Comparison of ENCODE assay signal across 8 mouse cellular contexts in the genomic region with DNA sequence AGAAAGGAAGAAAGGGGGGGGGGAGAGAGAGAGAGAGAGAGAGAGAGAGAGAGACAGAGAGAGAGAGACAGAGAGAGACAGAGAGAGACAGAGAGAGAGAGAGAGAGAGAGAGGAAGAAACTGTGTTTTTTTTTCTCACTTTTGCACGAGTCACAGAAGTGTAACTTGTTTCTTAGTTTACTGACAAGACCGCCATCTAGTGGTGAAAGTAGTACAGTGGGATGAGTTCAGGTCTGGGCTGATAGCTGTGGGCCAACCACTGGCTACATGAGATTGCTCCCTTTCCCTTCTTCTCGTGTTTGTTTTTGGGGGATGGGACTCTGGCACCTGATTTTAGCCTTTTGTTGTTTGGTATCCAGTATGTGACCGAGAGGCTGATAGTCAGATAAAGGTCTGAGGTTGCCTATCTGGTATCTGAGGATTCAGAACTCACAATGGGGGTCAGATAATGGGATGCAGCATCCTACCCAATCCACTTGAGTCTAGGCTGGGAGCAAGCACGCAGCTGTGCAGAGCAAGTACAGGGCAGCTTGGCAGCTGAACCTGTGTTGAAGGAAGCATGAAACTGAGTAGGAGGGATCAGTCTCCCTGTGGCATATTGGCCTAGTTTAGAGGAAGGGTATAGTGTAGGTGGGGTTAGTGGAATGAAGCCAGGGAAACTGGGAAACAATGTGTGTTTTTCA. TPM values are rescaled to one million over a fixed set of nuclear protein-coding genes. Genes with fewer than 3 reads are reported as not detected.
A peak's percentile ranks its signal among the peaks of the same experiment; 100 is the strongest.
DNase-seq lines count a peak whose midpoint lies in the region; ATAC-seq lines count a peak whose summit lies in the region.

No protein-coding gene starts in this region.

- H3K4me1 ChIP-seq in forebrain, embryonic 11.5 days (replicated peaks; ENCODE audit: control insufficient read depth, insufficient read depth, low read length) = no peaks in the 10 kb centered on the region
- H3K4me1 ChIP-seq in forebrain, embryonic 10.5 days = no peaks in the 10 kb centered on the region
- no peaks in the 10 kb centered on the region for H3K4me1 ChIP-seq in heart, embryonic 11.5 days (ENCODE audit: control insufficient read depth, insufficient read depth, low read length)

- H3K4me3 ChIP-seq in forebrain, embryonic 11.5 days (ENCODE audit: low read depth, low read length) = no peak overlapping the region
- no peak overlapping the region for H3K4me3 ChIP-seq in forebrain, embryonic 10.5 days
- H3K4me3 ChIP-seq in heart, embryonic 11.5 days (ENCODE audit: low read depth, low read length) = no peak overlapping the region

- H3K9ac ChIP-seq in forebrain, embryonic 11.5 days (ENCODE audit: low read length) = no peak overlapping the region
- H3K9ac ChIP-seq in heart, embryonic 11.5 days (ENCODE audit: low read depth, low read length) = no peak overlapping the region

- H3K27me3 ChIP-seq in forebrain, embryonic 11.5 days (ENCODE audit: control insufficient read depth, insufficient read depth, low read length) = no peaks in the 10 kb centered on the region
- H3K27me3 ChIP-seq in forebrain, embryonic 10.5 days (ENCODE audit: poor library complexity, severe bottlenecking) = no peaks in the 10 kb centered on the region
- H3K27me3 ChIP-seq in heart, embryonic 11.5 days (ENCODE audit: control insufficient read depth, insufficient read depth, low read length) = no peaks in the 10 kb centered on the region

- DNase-seq in forebrain, embryonic 11.5 days (ENCODE audit: low spot score) = no peak
- DNase-seq in forebrain, embryonic 10.5 days (ENCODE audit: extremely low spot score, low spot score) = no peak
- DNase-seq in CD4-positive, CD25-positive, alpha-beta regulatory T cell, adult 2 months (ENCODE audit: low read depth, low spot score) = peak; percentile 86
- peak; percentile 24 for DNase-seq in cerebellum, adult 9-11 months
- DNase-seq in kidney, postnatal 10 days = peak; percentile 53
- DNase-seq in lung, postnatal 25 days (ENCODE audit: low spot score) = peak; percentile 70
- DNase-seq in spleen, postnatal 36 days (ENCODE audit: low spot score in 2 of 2) = peak; percentile 46 to 58

- no peaks in the 10 kb centered on the region; the same call in 1 of the 2 replicates for H3K36me3 ChIP-seq in forebrain, embryonic 11.5 days (ENCODE audit: control insufficient read depth, insufficient read depth, low read length)
- peaks cover 57% of the 10 kb centered on the region for H3K36me3 ChIP-seq in forebrain, embryonic 10.5 days (replicated peaks)
- peaks cover 23% of the 10 kb centered on the region for H3K36me3 ChIP-seq in heart, embryonic 11.5 days (ENCODE audit: control insufficient read depth, insufficient read depth, low read length)

- H3K27ac ChIP-seq in forebrain, embryonic 11.5 days (ENCODE audit: low read depth, low read length) = no peak overlapping the region
- H3K27ac ChIP-seq in forebrain, embryonic 10.5 days = no peak overlapping the region
- no peak overlapping the region for H3K27ac ChIP-seq in heart, embryonic 11.5 days (ENCODE audit: low read depth, low read length)

- H3K4me2 ChIP-seq in forebrain, embryonic 11.5 days (ENCODE audit: low read depth, low read length, severe bottlenecking) = no peak overlapping the region
- H3K4me2 ChIP-seq in heart, embryonic 11.5 days = no peak overlapping the region

- H3K9me3 ChIP-seq in forebrain, embryonic 11.5 days (ENCODE audit: control insufficient read depth, low read length) = no peaks in the 10 kb centered on the region; the same call in 1 of the 2 replicates
- H3K9me3 ChIP-seq in forebrain, embryonic 10.5 days = no peaks in the 10 kb centered on the region; the same call in 1 of the 2 replicates
- no peaks in the 10 kb centered on the region for H3K9me3 ChIP-seq in heart, embryonic 11.5 days (replicated peaks; ENCODE audit: control insufficient read depth, low read length)

- peak; percentile 73; the same call in 1 of the 2 replicates for ATAC-seq in forebrain, embryonic 11.5 days (replicated peaks; ENCODE audit: low FRiP score)
- peak; percentile 69; the same call in 1 of the 2 replicates for ATAC-seq in heart, embryonic 11.5 days (replicated peaks; ENCODE audit: insufficient number of reproducible peaks, low FRiP score, low TSS enrichment)

- 31% methylated on average over 5 of the region's 5 CpGs for WGBS in forebrain, embryonic 11.5 days
- WGBS in forebrain, embryonic 10.5 days = 37% methylated on average over 5 of the region's 5 CpGs
- WGBS in heart, embryonic 11.5 days (ENCODE audit: insufficient replicate concordance) = 16% methylated on average over 5 of the region's 5 CpGs

RNA-seq across cellular contexts. Expression of gene Zfp948, which starts 12.8 kb away (rescaled TPM):
- polyA plus RNA-seq in forebrain, embryonic 11.5 days (2014; fragmentation: Nextera tagmentation; extraction: Ambion mirVana) = 16.3 and 18.6 TPM in 2 replicates
- polyA plus RNA-seq in forebrain, embryonic 10.5 days (2016; fragmentation: Nextera tagmentation; extraction: Ambion mirVana) = 13.9 and 14.5 TPM in 2 replicates
- polyA plus RNA-seq in heart, embryonic 11.5 days (2014; fragmentation: Nextera tagmentation; extraction: Ambion mirVana) = 21.3 and 23.6 TPM in 2 replicates

RNA-seq across cellular contexts. Expression of gene Zfp52, which starts 44.3 kb away (rescaled TPM):
- 1.2 and 1.3 TPM in 2 replicates for polyA plus RNA-seq in forebrain, embryonic 11.5 days (2014; fragmentation: Nextera tagmentation; extraction: Ambion mirVana)
- 2.0 and 2.1 TPM in 2 replicates for polyA plus RNA-seq in forebrain, embryonic 10.5 days (2016; fragmentation: Nextera tagmentation; extraction: Ambion mirVana)
- polyA plus RNA-seq in heart, embryonic 11.5 days (2014; fragmentation: Nextera tagmentation; extraction: Ambion mirVana) = 1.9 and 2.4 TPM in 2 replicates

Comparison
In these comparisons a context has a peak if more than half of its experiments do, and no peak if none do; other contexts are left out.
1. DNase-seq: peak in CD4-positive, CD25-positive, alpha-beta regulatory T cell, adult 2 months (single experiment), cerebellum, adult 9-11 months (single experiment), kidney, postnatal 10 days (single experiment), lung, postnatal 25 days (single experiment) and spleen, postnatal 36 days (2 of 2); none in forebrain, embryonic 11.5 days (single experiment) and forebrain, embryonic 10.5 days (single experiment).